Mouse (Mus musculus) mouse trophoblast stem cell (cell line): ENCODE data around the gene BC025920.

ENCODE experiments used
- in situ Hi-C, 2 experiments: fragments of 300-500 bp; cut with MseI, MboI; formaldehyde crosslinking; loops; 2 replicates in 1 of 2; 3 replicates in 1 of 2; pipeline ENCODE4 v1.15.1; 2025

The BC025920 gene

DNA sequence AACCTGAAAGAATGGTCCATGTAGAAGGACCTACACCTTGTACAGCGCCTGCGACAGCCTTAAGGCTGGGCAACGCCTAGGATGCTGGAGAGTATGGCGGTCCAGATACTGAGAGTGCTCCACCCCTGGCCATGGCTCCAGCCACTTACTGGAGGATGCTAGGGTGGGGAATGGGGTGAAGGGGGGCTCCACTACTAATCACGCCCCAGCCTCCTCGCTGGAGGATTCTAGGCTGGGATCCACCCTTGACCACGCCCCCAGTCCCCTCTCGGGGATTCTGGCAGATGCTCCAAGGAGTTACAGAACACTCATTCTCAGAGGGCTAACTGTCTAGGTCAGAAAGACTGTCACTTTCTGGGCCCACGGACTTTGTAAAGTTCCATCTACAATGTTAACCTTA is 33.1 kb upstream of the BC025920 start:
- in situ Hi-C loops, result no loop called here

GRCm38 (mm10) chr10:81574081-81575056 is 31.7 kb upstream of the BC025920 start, which contains the start of gene Tle2:
Tle2 (plus strand) TSS chr10:81574561.
- in situ Hi-C loops, result no loop called here

- in situ Hi-C loops, result no loop called here
Measured at GRCm38 (mm10) chr10:81575208-81575631, 30.9 kb upstream of the BC025920 start.

DNA sequence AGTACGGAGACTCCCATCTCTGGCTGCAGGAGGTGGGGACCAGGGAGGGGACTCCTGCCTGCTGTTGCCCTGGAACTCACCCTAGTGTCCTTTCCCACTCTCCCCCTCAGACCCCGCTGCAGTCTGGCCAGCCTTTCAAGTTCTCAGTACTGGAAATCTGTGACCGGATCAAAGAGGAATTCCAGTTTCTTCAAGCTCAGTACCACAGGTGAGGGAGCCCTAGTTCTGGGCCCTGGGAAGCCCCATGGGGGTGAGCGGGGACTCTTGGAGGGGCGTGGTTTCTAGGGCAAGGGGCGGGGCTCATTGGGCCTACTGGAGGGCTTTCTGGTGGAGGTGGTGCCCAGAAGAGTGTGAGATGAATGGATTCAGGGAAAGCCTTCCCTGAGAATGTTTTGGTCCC is 30.4 kb upstream of the BC025920 start:
- in situ Hi-C loops, result no loop called here

DNA sequence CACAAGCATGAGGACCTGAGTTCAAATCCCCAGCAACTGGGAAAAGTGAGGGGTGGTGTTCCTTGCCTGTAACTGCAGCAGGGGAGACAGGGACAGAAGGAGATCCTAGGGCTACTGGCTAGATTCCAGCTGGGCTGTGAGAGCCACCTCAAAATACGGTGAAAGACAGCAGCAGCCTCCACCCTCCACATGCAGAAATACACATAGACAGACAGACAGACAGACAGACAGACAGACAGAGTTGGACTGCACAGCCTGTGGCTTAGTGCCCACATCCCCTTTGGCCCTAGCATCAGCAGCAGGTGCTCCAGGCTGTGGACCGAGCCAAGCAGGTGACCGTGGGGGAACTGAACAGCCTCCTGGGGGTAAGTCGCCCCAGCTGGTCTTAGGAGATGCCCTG is 26.1 kb upstream of the BC025920 start:
- in situ Hi-C loops, result no loop called here

- in situ Hi-C loops, result no loop called here
Measured at GRCm38 (mm10) chr10:81580441-81581070, 25.5 kb upstream of the BC025920 start.

- in situ Hi-C loops, result no loop called here
Measured at GRCm38 (mm10) chr10:81583347-81583746, 22.7 kb upstream of the BC025920 start.

DNA sequence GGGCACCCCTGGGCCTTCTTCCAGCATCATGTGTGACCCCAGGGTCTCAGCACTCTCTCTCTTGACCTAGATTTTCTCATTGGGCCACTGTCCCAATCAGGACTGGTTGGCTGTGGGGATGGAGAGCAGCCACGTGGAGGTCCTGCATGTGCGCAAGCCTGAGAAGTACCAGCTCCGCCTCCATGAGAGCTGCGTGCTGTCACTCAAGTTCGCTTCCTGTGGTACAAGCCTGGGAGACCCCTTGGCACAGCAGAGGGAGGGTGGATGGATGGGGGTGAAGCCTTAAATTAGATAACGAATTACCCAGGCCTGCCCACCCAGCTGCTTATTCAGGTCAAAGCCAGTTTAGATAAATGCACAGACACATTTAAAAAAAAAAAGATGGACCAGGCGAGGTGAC is 17.3 kb upstream of the BC025920 start:
- in situ Hi-C loops, result no loop called here

GRCm38 (mm10) chr10:81591846-81592245 is 14.2 kb upstream of the BC025920 start:
- in situ Hi-C loops, result no loop called here

GRCm38 (mm10) chr10:81592631-81593030 is 13.4 kb upstream of the BC025920 start:
- in situ Hi-C loops, result no loop called here

GRCm38 (mm10) chr10:81593223-81593622 is 12.8 kb upstream of the BC025920 start:
- in situ Hi-C loops, result no loop called here

DNA sequence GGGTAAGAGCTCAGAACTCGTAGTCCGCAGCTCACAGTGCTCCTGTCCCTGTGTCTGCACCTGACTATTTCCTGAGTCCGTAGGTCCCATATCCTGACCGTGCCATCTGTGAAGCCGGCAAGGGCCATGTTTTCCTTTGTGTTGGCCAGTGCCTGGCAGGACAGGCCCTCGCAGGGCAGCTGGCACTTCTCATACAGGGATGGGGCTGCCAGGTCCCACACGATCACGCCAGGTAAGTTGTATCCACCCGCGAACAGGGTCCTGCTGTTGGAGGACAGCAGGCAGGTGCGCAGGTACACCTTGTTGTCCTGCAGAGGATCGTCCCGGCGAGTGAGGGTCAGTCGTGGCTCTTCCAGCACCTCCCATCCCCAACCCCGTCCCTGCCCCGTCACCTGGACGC is 12.1 kb upstream of the BC025920 start:
- in situ Hi-C loops, result no loop called here

GRCm38 (mm10) chr10:81595599-81595998 is 10.5 kb upstream of the BC025920 start:
- in situ Hi-C loops, result no loop called here

GRCm38 (mm10) chr10:81596611-81597010 is 9.5 kb upstream of the BC025920 start:
- in situ Hi-C loops, result no loop called here

- in situ Hi-C loops, result no loop called here
Measured at GRCm38 (mm10) chr10:81597137-81597950, 8.7 kb upstream of the BC025920 start.

DNA sequence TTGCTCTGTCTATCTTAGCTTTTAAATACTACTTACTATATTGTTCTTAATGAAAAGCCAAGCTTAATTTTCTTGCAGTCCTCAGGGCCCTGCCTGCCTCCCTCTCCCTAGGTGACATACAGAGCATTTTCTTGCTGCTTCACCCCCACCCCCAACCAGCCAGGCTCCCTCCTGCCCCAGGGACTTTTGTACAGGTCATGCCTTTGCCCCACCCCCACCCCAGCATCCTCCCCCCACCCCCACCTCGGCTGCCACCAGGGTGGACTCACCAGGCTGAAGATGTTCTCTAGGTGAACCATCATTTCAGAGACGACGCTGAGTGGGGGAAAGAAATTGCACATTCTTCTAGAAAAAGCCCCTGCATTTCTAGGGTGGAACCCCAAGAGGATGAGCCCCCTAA is 7.7 kb upstream of the BC025920 start:
- in situ Hi-C loops, result no loop called here

DNA sequence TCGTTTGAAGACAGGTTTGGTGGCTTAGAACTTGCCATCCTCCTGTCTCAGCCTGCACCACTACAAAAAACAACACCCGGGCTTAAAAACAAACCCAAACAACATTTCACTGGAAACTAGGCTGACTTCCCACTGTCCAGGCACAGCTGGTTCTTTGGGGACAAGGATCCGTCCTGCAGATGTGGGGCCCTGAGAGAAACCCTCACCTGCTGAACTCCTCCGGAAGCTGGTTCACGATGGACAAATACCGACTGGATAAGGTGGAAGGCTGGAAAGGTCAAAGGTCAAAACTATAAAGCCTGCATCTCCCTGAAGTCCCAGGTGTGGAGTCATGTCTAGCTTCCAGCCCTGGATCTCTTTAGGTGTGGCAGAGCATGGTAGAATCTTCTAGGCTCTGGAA is 7.2 kb upstream of the BC025920 start:
- in situ Hi-C loops, result no loop called here

- in situ Hi-C loops, result loop anchor here (5.0 kb wide), 2 partner anchors 37 to 47 kb away; no protein-coding TSS in a partner anchor
Measured at GRCm38 (mm10) chr10:81599630-81600029, 6.4 kb upstream of the BC025920 start.

DNA sequence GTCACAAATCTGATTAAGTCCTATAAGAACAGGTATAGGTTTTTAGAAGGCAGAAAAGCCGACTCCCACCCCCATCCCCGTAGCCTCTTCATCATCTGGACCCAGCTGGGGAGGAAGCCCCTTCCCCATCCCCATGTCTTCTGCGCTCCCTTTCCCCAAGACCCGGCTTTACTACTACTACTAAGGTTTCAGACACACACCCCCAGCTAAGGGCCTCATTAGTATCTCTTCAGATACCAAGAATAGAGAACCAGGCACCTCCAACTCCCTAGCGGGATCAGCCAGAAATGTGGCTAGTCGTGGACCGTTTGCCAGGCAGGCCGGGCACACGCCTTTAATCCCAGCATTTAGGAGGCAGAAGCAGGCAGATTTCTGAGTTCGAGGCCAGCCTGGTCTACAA is 6.0 kb upstream of the BC025920 start:
- in situ Hi-C loops, result loop anchor here (5.0 kb wide), 2 partner anchors 38 to 48 kb away; no protein-coding TSS in a partner anchor

DNA sequence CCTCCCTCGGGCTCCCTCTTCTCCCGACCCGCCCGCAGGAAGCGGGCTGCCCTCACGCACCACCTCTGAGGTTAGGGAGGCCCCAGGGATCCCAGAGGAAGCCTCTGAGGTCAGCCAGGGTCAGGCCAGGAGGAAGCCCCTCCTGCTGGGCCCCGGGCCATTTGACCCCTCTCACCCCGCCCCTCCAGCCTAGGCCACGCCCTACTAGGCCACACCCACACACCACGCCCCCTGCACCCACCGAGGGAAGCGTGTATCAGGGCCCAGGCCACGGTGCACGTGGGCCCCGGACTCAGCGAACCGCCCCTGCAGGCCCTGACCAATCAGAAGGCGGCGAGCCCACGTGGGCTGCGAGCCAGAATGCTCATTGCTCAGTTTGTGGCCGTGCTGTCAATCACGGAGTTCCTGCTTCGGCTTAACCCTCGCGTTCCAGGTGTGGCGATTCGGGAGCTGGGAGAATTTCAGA is 5.3 kb upstream of the BC025920 start, which contains the start of gene Tle6:
Tle6 (minus strand) TSS at position 336 of the 466 bp plus-strand sequence.
- in situ Hi-C loops, result loop anchor here (5.0 kb wide), 2 partner anchors 38 to 48 kb away; no protein-coding TSS in a partner anchor

- in situ Hi-C loops, result loop anchor here (5.0 kb wide), 2 partner anchors 39 to 49 kb away; no protein-coding TSS in a partner anchor
Measured at GRCm38 (mm10) chr10:81601396-81601905, 4.6 kb upstream of the BC025920 start.
